Mouse (Mus musculus): Measurements from ENCODE around the gene Vmn1r93.
"Not testable (repeated sequence)": the region's sequence is repeated elsewhere in the genome, so short reads cannot be mapped to it uniquely, and the experiment has no call there.

Gene Vmn1r93

DNA sequence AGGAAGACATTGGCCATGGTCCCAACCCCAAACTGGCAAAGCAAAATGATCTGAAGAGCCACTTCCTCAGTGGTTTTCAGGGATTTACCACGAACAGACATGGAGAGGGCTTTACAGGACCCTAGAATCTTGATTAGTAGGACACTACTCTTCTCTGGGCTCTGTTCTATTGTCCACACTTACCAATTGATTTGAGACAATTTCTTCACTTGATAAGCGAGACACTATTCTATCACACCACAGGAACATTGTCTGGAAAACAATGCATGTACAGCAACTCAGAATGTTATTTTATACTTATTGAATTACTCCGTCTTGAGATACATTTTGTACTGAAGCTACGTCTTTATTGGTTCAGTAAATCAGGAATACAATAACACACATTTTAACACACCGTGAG lies at the start of gene Vmn1r93:
Gene Vmn1r93 (minus strand): TSS at position 101 of the 400 bp plus-strand sequence.
- DNase-seq (ENCODE audit: low spot score): not testable (repeated sequence)

DNA sequence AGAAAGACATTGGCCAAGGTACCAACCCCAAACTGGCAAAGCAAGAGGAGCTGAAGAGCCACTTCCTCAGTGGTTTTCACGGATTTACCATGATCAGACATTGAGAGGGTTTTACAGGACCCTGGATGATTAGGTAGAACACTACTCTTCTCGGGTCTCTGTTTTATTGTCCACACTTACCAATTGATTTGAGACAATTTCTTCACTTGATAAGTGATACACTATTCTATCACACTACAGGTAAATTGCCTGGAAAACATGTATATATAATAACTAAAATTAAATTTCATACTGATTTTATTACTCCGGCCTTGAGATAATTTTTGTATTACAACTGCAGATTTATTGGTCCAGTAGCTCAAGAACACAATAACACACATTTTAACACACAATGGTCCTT lies 29.4 kb upstream of the Vmn1r93 start, which contains the start of gene Vmn1r94:
Gene Vmn1r94 (minus strand): TSS at position 101 of the 400 bp plus-strand sequence.
- DNase-seq (ENCODE audit: low spot score): not testable (repeated sequence)

DNA sequence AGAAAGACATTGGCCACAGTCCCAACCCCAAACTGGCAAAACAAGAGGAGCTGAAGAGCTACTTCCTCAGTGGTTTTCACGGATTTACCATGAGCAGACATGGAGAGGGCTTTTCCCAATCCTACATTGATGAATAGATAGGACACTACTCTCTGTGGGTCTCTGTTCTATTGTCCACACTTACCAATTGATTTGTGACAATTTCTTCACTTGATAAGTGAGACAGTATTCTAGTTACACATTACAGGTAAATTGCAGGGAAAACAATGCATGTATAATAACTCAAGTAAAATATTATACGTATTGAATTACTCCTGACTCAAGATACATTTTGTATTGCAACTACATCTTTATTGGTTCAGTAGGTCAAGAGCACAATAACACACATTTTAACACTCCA lies 16.4 kb downstream of the Vmn1r93 start, which contains the start of gene Gm16442:
Gene Gm16442 (minus strand): TSS at position 101 of the 400 bp plus-strand sequence.
- DNase-seq (ENCODE audit: low spot score): not testable (repeated sequence)

DNA sequence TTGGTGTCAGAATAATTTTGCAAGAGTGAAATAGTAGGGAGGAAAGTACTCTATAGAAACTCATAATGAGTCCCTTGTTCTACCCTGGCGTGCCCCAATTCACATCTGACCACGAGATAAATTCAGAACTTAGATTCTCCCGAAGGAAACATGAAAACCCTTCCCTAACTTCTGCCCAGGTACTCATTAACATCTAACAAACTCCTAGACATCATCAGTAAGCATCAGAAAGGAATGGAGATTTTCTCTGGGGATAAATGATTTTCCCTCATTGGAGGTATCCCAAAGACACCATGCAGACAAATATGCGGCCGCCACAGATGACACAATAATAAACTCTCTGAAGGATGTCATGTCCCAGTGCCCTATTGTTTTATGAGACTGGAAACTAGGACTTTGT lies 39.5 kb downstream of the Vmn1r93 start, which contains the start of gene Vmn1r91:
Gene Vmn1r91 (plus strand): TSS at position 301 of the 400 bp plus-strand sequence.
- DNase-seq (ENCODE audit: low spot score): not testable (repeated sequence)

Measured in ovary, postnatal 14 days (tissue).